Mouse (Mus musculus) left cerebral cortex, postnatal 25 days (tissue): Measurements from ENCODE around the gene S1pr2. TPM values are rescaled to one million over a fixed set of nuclear protein-coding genes. Genes with fewer than 3 reads are reported as not detected.
"Not testable (repeated sequence)": the region's sequence is repeated elsewhere in the genome, so short reads cannot be mapped to it uniquely, and the experiment has no call there.

ENCODE experiments used
- DNase-seq, 2 experiments: peaks; one replicate each; pipeline ENCODE4 v3.0.0; 2022; ENCODE audit warnings: low spot score in 2 of 2, mixed read lengths in 1 of 2
- intact Hi-C: fragments of 180-260 bp; cut with DNase I; formaldehyde crosslinking; loops from one replicate; pipeline ENCODE4 v1.15.1; 2025
- total RNA-seq, 2 experiments: library from RNA; stranded (reverse); gene quantifications; 2 replicates each; pipeline ENCODE4 v1.2.3; 2021

Gene S1pr2
- total RNA-seq: 1 to 10 TPM; 2.2 to 2.8 TPM

DNA sequence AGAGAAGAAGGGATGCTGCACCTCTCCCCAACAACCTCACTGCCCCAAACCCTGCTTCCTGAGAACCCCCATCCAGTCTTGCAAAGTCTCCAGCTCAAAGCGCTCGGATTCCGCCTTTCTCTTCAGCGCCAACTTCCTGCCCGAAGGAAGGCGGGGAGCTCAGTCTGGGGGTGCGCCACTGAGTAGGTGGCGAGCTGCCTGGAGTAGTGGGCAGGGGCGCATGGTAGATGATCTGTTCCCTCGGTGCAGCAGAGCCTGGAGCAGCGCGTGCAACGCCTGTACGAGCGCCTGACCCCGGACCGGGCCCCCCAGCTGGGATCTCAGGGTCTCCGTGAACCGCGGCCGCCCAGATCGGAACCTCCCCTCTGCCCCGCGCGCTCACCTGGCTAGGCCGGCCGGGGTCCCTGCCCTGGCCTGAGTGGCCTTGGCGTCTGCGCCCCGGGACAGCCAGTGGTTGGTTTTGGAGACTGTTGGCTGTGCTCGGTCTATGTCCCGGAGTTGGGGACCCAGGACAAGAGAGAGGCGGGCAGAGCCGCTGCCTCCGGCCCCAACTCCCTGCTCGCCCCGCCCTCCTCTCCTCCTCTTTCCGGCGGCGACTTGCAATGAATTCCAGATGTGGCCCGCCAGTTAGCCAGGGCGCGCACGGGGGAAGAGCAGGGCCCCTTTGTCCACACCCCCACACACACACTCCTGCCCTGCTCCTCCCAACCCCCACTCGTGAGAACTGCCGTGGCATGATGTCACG is at the start of gene S1pr2:
TSS of gene S1pr2 (minus strand) at position 566 of the 745 bp plus-strand sequence.
- DNase-seq: peak; percentile 40 to 43
- intact Hi-C loops: no loop called here

GRCm38 (mm10) chr9:21025258-21025810 is 48.8 kb upstream of the S1pr2 start:
- intact Hi-C loops: no loop called here
- no peak for DNase-seq

GRCm38 (mm10) chr9:21022726-21023125 is 46.1 kb upstream of the S1pr2 start:
- DNase-seq: no peak
- intact Hi-C loops: no loop called here

DNA sequence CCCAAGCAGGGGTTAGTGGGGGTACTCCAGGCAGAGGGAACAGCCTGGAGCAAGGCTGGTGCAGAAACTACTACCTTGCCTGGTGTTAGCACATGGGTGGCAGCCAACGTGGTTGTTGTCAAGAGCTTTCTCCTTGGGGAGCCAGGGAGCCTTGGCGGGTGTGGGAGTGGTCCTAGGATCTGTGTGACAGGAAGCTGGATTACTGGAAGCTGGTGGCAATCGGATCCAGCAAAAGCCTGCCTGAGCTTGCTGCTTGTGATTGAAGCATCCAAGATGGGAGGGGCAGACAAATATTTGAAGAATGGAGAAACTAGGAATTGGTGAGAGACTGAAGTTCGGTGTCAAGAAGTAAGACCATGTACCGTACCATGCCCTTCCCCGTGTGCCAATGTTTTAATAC is 45.7 kb upstream of the S1pr2 start:
- intact Hi-C loops: no loop called here
- DNase-seq: no peak

DNA sequence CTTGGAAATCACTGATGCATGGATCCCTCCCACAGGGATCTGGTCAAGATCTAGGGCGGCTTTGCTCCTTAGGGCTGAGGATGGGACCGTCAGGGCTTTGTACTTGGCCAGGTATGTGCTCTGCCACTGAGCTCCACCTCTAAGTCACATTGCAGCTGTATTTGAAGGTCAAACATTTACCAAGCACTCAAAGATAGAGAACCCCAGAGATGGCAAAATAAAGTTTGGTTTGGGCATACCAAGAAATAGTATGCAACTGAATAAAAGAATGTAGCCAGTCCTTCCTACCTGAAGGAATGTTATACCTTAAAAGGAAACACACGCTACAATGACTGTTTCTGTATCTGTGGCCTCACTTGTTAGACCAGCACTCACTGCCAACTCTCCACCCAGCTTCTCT is 44.8 kb upstream of the S1pr2 start:
- intact Hi-C loops: no loop called here
- DNase-seq: no peak

DNA sequence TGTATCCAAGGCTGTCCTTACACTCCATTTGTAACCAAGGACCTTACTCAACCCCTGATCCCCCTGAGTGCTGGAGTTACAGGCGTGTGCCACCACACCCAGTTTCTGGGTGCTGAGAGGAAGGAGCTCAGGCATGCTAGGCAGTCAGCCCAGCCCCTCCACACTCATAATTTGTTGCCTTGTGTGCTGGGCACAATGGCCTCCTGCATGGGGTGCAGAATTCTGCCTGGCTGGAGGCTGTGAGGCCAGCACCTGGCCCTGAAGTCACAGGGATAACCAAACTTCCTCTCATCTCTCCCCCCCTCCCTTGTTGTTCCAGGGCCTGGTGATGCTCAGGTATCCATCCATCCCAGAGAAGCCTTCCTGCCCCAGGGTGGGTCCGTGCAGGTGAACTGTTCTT is 42.0 kb upstream of the S1pr2 start:
- no peak for DNase-seq
- intact Hi-C loops: no loop called here

GRCm38 (mm10) chr9:21017177-21017575 is 40.6 kb upstream of the S1pr2 start:
- no peak for DNase-seq
- intact Hi-C loops: no loop called here

GRCm38 (mm10) chr9:21016331-21017176 is 40.0 kb upstream of the S1pr2 start:
- intact Hi-C loops: no loop called here

GRCm38 (mm10) chr9:21015571-21016130 is 39.1 kb upstream of the S1pr2 start, which contains the start of gene Icam1:
Gene Icam1, plus strand, starts transcription at chr9:21015985.
- intact Hi-C loops: no loop called here
- peak in 1 of 2 experiments; percentile 23 for DNase-seq

More at GRCm38 (mm10) chr9:21016331-21017176, 40.0 kb upstream of the S1pr2 start:
- DNase-seq: no peak

- intact Hi-C loops: loop anchor here (1.0 to 5.0 kb wide), 2 partner anchors 38 to 122 kb away; no protein-coding TSS in a partner anchor
- peak in 1 of 2 experiments; percentile 60 for DNase-seq
Observed at GRCm38 (mm10) chr9:21014691-21015570, 38.4 kb upstream of the S1pr2 start.

DNA sequence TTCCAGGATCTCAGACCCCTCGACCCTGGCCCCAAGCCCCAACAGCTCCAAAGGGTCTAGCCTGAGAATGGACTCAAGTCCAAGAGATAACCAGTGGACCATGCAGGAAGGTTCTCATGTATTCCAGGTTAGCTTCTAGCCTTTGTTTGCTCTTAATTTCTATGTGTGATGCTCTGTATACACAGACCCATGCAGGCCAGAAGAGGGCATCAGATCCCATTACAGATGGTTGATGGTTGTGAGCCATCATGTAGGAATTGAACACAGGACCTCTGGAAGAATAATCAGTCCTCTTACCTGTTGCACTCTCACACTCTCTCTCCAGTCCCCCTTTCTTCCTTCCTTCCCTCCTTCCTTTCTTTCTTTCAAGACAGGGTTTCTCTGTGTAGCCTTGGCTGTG is 35.8 kb upstream of the S1pr2 start:
- DNase-seq: no peak
- intact Hi-C loops: loop anchor here (5.0 kb wide), 1 partner anchor 125 kb away; no protein-coding TSS in a partner anchor

DNA sequence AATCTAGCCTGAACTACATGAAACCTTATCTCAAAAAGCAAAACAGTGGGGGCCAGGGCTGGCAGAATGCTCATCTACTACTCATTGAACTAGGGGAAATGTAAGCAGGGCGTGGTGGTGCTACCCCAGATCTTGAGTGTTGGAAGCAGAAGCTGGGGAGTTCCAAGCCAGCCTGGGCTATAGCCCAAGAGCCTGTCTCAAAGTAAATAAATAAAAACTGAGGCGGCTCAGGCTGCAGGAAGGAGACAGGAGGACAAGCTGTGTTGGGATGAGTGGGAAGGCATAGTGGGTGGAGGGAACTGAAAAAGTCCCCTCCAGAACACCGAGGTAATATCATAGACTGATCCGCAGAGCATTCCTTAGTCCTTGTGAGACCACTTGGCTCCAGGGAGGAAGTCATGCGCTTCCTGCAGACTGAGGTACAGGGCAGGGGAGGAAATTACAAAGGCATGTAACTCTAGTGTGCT is 35.3 kb upstream of the S1pr2 start:
- intact Hi-C loops: loop anchor here (5.0 kb wide), 1 partner anchor 125 kb away; no protein-coding TSS in a partner anchor

GRCm38 (mm10) chr9:21010939-21011541 is 34.5 kb upstream of the S1pr2 start:
- DNase-seq: not testable (repeated sequence)
- intact Hi-C loops: loop anchor here (5.0 kb wide), 1 partner anchor 126 kb away; no protein-coding TSS in a partner anchor

More for the DNA sequence above, 35.3 kb upstream of the S1pr2 start:
- DNase-seq: peak in 1 of 2 experiments; percentile 31

- intact Hi-C loops: loop anchor here (5.0 kb wide), 1 partner anchor 127 kb away; no protein-coding TSS in a partner anchor
- DNase-seq: no peak
Observed at GRCm38 (mm10) chr9:21010362-21010761, 33.8 kb upstream of the S1pr2 start.

DNA sequence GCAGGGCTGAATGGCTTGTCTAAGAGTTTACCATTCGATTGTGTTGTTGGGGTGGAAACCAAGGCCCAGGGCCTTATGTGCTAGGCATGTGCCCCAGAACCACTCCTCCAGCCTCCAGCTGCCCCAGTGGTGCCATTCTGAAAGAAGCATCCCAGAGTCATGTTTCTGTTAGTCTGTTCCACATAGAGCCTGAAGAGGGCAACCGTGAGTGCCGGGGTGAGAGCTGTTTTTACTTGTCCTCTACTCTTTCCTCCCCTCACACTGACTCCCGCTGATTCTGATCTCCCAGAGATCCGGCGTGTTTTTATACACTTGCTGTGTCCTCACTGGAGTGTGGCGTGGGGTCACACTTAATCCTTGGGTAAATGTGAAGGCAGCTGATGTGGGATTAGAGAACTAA is 31.4 kb upstream of the S1pr2 start:
- intact Hi-C loops: no loop called here
- DNase-seq: no peak

DNA sequence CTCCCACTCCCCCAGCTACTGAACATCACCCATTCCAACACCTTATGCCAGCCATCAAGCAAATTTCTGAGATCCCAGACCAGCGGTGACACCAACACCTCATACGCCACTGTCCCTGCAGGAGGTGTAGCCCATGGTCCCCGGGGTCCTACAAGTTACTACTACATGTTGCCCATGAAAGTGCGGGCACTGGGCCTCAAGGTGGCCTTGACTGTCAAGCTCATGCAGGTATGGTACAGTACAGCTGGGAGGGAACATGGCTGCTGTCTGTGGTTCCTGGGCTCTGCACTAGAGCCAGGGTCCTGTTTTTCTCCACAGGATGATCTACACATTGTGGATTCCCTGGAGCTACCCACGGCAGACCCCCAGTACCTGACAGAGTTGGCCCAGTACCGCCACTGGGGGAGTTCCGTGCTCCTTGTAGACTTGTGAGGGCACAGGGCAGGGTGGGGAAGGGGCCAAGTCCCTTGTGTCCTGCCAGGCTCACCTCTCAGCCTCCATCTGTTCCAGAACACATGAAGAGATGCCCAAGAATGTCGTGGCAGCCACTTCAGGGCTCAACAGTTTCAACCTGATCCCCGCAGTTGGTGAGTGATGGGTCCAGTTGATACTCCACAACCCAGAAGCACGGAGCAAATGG is 30.9 kb upstream of the S1pr2 start:
- DNase-seq: no peak
- intact Hi-C loops: no loop called here
